Mouse (Mus musculus) heart, adult 8-10 months (tissue): ENCODE results near the gene Eras. TPM values are rescaled to one million over a fixed set of nuclear protein-coding genes. Genes with fewer than 3 reads are reported as not detected.
"Not testable (repeated sequence)": the region's sequence is repeated elsewhere in the genome, so short reads cannot be mapped to it uniquely, and the experiment has no call there.

Experiments used
- DNase-seq: peaks from one replicate; pipeline ENCODE4 v3.0.0; 2022; ENCODE audit warnings: low spot score
- total RNA-seq, 4 experiments: library from RNA; stranded (reverse); gene quantifications; 2 replicates each; pipeline ENCODE4 v1.2.4; 2022

Eras gene
- total RNA-seq, result not detected

- DNase-seq, result no peak
These were observed at the start of gene Eras for GRCm38 (mm10) chrX:7928270-7928790. Gene Eras (minus strand): TSS chrX:7928607.

DNA sequence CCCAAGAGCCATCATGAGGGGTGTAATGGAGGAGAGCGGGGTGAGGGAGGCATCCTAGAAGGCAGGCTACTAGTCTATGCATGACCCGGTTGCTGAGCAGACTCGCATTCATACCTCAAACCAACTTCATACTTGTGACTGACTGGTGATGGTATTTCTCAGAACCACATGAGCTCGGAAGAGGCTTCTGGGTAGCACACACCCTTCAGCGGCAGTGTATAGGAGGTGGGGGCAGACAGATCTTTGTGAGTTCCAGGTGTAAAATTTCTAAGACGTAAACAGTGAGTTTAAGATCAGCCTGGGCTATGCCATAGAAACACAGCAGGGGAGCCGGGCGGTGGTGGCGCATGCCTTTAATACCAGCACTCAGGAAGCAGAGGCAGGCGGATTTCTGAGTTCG is 49.5 kb upstream of the Eras start, which contains the start of gene Gata1:
Gata1 (minus strand) TSS at position 180 of the 400 bp plus-strand sequence.
- DNase-seq, result no peak

DNA sequence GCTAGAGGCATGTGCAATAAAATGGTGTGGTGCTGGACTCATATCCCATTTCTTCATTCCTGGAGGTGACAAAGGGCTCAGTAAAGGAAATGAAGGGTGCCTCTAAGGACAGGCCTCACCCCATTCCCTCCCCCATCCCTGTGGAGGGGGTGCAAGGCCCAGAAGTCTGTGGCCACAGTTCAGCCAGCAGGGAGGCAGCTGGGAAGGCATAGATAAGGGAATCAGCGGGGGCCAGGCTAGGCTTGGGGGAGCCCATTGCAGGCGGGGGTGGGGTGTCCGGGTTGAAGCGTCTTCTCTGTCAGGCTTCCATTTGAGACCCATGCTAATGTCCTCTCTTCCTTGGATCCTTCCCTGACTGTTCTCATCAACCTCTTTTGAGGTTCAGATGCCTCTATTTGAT is 42.9 kb upstream of the Eras start:
- no peak for DNase-seq

DNA sequence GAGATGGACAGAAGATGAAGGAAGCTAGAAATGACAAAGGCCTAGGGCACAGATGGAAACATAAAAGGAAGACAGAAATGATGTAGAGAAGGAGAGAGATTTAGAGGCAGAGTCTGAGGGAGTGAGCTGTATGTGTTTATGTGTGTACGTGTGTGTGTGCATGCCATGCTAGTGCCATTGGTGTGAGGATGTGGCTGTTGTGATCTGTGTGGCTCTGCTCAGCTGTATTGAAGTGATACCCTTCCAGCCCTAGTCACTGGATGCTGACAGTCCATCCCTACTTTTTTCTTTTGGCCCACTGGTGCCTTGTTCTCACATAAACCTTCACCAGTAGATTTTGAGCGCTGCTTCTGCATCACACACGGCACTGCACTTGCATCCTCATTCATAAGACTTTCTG is 40.5 kb upstream of the Eras start:
- no peak for DNase-seq

DNA sequence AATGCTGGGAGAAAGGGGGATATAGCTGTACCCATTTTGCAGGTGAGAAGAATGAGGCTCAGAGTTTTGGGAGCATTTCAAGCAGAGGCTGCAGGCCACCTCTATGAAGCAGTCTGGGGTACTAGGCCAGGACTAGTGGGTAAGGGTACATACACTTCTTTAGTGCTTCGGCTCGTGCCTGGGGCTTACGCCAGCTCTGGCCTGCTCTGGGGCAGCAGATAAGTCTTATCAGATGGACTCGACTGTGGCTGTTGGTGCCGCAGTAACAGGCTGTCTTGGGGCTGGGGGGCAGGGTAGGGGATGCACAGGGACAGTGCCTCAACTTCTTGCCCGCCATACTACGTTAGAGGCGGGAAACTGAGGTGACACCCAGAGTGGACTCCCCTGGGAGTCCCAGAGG is 39.8 kb upstream of the Eras start:
- DNase-seq, result no peak

- no peak for DNase-seq
These were observed 39.3 kb upstream of the Eras start for GRCm38 (mm10) chrX:7967596-7968201.

DNA sequence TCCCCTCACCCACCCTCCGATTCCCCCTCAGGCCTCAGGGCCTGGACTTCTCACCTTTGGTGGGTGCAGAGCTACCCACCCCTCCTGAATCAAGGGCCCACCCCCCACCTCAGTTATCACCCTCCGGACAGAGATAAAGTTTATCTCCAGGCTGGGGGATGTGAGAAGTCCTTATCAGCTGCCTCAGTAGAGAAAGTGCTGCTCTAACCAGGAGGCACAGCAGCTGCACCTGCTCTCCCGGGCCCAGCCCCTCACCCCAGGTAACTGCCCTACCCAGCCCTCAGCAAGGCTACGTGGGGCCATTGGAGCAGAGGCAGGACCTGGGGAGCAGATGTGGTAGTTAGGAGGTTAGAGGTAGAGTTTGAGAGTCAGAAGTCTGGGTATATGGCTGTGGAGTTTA is 37.8 kb upstream of the Eras start:
- no peak for DNase-seq

- no peak for DNase-seq
These were observed 35.6 kb upstream of the Eras start for GRCm38 (mm10) chrX:7963829-7964626.

DNA sequence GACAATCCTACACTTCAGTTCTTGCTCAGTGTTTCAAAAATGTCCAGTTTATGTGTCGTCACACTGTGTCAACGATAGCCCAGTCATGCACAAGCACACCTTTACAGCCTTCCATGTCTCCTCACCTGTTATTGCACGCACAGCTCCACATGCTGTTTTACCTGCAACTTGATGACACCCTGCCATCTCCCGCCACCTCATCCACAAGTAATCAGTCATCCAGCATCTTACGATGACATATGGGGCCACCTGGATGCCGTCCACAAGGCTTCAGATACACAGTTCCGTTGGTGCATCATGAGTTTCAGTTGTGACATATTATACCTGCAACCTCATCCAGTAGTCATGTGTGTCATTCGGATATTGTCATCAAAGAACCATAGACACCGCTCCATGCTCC is 30.5 kb upstream of the Eras start:
- no peak for DNase-seq

DNA sequence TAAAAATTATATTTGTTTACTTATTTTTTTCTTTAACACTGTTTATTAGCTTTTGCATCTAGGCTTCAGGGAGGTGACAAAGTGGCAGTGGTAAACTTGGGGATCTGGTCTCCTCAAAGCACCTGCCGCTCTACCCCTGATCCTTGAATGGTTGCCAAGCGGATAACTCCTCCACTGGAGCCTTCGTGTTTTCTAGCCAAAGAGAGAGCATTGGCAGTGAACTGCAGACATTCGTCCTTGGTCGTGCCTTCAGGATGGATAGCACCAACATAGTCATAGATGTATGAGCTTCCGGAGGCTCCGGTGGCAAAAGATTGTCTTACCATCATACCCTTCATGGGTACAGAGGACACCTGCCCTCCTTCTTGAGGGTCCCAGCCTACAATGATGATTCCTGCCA is 21.7 kb upstream of the Eras start:
- DNase-seq, result no peak

DNA sequence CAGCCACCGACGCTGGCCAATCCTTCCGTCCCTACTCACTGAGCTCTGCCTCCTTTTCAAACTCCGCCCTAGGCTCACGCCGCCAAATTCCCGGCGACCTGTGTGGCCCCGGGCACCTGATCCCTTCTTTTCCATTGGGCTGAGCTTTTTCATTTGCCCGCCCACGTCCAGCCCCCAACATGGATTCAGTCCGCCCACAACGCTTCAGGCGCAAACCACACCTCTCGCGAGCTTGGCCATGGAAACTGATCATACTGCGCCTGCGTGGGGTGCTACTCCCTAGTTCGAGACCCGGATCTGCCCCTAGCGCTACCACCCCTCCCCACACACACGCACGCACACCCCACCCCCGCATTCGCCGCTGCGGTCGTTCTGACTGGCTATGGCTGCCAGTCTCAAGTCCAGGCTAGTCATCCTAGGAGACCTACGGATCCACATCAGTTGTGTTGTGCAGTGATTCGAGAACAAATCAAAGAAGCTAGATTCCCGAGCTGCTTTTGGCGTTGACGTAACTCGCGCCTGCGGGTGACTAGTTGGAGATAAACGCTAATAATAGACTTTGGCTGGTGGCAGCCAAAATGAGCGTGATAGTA is 19.6 kb upstream of the Eras start:
- DNase-seq, result peak; percentile 93

- no peak for DNase-seq
These were observed 18.9 kb upstream of the Eras start, which contains the start of gene Hdac6 for GRCm38 (mm10) chrX:7947108-7947899. Gene Hdac6 (minus strand): TSS chrX:7947889.

- no peak for DNase-seq
These were observed 17.2 kb upstream of the Eras start for GRCm38 (mm10) chrX:7945618-7946017.

DNA sequence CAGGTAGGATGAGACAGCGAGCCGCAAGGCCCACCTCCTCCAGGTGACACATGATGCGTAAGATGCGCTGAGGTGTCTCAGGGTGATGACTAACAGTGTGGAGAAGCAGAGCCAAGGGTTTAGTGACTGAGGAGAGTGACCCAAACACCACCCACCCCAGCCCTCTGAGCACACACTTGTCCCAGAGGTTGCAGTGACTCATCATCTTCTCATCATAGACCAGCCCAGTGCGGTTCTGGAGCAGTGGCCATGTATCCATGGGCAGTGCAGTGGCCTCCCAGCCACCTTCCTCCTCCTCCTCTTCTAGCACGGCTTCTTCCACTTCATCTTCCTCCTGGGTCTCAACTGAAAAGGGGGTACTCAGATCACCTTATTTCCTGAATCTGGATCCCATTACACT is 9.3 kb upstream of the Eras start:
- no peak for DNase-seq

DNA sequence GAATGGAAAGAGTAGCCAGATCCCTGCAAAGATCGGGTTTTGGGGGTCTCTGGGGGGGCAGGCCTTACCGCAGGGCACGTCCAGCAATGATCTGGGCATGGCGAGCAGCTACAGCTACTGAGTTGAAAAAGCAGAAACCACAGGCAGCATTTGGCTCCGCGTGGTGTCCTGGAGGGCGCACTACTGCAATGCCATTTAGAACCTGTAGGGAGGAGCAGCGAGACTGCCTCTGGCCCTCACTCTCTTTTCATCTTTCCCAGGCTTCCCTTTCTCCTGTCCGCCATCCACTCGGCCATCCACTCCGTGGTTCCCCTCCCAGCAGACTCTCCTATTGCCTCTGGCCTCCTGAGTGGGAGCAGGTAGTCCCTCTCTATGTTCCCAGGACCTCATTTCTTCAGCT is 8.5 kb upstream of the Eras start:
- DNase-seq, result no peak

GRCm38 (mm10) chrX:7927116-7927515 is 1.3 kb downstream of the Eras start:
- DNase-seq, result no peak

GRCm38 (mm10) chrX:7926266-7926665 is 2.1 kb downstream of the Eras start:
- DNase-seq, result no peak

- no peak for DNase-seq
These were observed 6.4 kb downstream of the Eras start for GRCm38 (mm10) chrX:7922032-7922431.

DNA sequence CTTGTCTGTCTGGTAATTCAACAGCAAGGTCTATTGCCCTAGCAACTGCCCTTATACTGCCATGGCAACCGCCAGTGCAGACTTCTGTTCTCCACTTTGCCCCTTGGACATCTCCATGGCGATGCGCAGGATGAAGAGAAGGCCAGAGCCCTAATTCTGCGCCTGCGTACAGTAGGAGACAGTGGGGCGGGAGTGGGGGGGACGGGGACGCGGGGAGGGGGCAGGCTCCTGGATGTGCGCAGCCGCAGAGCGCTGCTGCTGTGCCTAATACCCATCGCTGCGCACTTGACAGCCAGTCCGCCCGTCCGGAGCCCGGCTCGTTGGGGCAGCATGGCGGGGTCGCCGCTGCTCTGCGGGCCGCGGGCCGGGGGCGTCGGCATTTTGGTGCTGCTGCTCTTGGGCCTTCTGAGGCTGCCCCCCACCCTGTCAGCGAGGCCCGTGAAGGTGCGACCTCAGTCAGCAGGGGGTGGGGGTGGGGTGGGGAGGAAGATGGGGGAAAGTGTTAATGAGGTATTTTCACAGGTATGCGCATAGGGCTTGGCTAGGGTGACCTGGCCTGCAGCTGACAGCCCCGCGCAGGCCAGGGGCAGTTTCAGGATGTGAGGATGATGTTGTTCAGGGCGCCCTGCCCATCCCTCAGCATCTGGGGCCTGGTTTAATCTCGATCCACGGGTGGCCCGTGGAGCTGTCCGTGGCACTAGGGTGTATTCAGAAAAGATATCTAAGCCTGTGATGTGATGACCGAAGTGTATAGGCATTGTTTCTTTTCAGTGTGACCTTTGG is 8.6 kb downstream of the Eras start, which contains the start of gene Pcsk1n:
Pcsk1n (plus strand) TSS at position 222 of the 783 bp plus-strand sequence.
- no peak for DNase-seq

DNA sequence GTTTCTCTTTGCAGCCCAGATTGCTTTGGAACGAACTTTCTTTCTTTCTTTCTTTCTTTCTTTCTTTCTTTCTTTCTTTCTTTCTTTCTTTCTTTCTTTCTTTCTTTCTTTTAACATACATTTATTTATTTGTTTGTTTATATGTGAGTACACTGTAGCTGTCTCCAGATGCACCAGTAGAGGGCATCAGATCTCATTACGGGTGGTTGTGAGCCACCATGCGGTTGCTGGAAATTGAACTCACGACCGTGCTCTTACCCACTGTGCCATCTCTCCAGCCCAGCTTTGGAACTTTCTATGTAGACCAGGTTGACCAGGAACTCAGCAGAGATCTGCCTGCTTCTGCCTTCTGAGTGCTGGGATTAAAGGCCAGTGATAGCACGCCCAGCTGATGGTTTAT is 10.4 kb downstream of the Eras start:
- DNase-seq, result not testable (repeated sequence)

- DNase-seq, result not testable (repeated sequence)
These were observed 12.7 kb downstream of the Eras start for GRCm38 (mm10) chrX:7915669-7916068.
